Mouse (Mus musculus) brain, embryonic 14.5 days (tissue): ENCODE data around the gene Slc22a23.

Experiments used
- CTCF ChIP-seq: fragments of 200-500 bp; IDR thresholded peaks from 2 replicates; pipeline ENCODE4 v1.5.1; 2012; ENCODE audit warnings: inconsistent platforms, mild to moderate bottlenecking, moderate library complexity, borderline replicate concordance; ENCODE audit not compliant: insufficient read depth, insufficient read length; ENCODE audit errors: extremely low read depth
- POLR2A ChIP-seq: fragments of 200-500 bp; IDR thresholded peaks from 2 replicates; pipeline ENCODE4 v1.6.1; 2012; ENCODE audit warnings: mild to moderate bottlenecking, inconsistent platforms, borderline replicate concordance; ENCODE audit not compliant: poor library complexity, insufficient read depth, insufficient read length, severe bottlenecking; ENCODE audit errors: extremely low read depth

- TF ChIP-seq CTCF (no peak), POLR2A (no peak)
Observed at GRCm38 (mm10) chr13:34372870-34373478, 28.0 kb upstream of the Slc22a23 start.
